Mouse (Mus musculus) ES-Bruce4 (cell line): ENCODE results near the gene 2810006K23Rik. TPM values are rescaled to one million over a fixed set of nuclear protein-coding genes. Genes with fewer than 3 reads are reported as not detected.
A peak's percentile ranks its signal among the peaks of the same experiment; 100 is the strongest.

Source experiments
- H3K27ac ChIP-seq: 2 replicates; pipeline ENCODE4 v1.5.1; 2012; ENCODE audit warnings: low read length, inconsistent platforms; ENCODE audit not compliant: insufficient read depth
- H3K27me3 ChIP-seq: 2 replicates; pipeline ENCODE4 v1.6.1; 2012; ENCODE audit warnings: mild to moderate bottlenecking, low read length, inconsistent platforms; ENCODE audit not compliant: control insufficient read depth, poor library complexity, insufficient read depth, severe bottlenecking
- H3K36me3 ChIP-seq: 2 replicates; pipeline ENCODE4 v1.6.1; 2012; ENCODE audit warnings: inconsistent platforms, mild to moderate bottlenecking, low read length, moderate library complexity; ENCODE audit not compliant: control insufficient read depth, poor library complexity, insufficient read depth, severe bottlenecking
- H3K4me1 ChIP-seq: one replicate; pipeline ENCODE4 v1.8.1; 2011; ENCODE audit warnings: low read length; ENCODE audit not compliant: control insufficient read depth, insufficient read depth
- H3K4me3 ChIP-seq: 2 replicates; pipeline ENCODE4 v1.5.1; 2011; ENCODE audit warnings: low read depth, mild to moderate bottlenecking, low read length
- H3K9ac ChIP-seq: 2 replicates; pipeline ENCODE4 v1.6.1; 2012; ENCODE audit warnings: low read depth, mild to moderate bottlenecking, inconsistent platforms; ENCODE audit not compliant: poor library complexity, severe bottlenecking
- H3K9me3 ChIP-seq: replicated peaks from 2 replicates; pipeline ENCODE4 v1.6.1; 2012; ENCODE audit warnings: mild to moderate bottlenecking, low read length, inconsistent platforms; ENCODE audit not compliant: control insufficient read depth, poor library complexity, insufficient read depth, severe bottlenecking
- CTCF ChIP-seq: IDR thresholded peaks from one replicate; pipeline ENCODE4 v1.8.1; 2011; ENCODE audit warnings: low read depth, low read length
- EP300 ChIP-seq: IDR thresholded peaks from 2 replicates; pipeline ENCODE4 v1.6.1; 2011; ENCODE audit warnings: low read depth, low read length; ENCODE audit not compliant: insufficient read depth
- POLR2A ChIP-seq: IDR thresholded peaks from one replicate; pipeline ENCODE4 v1.8.1; 2011; ENCODE audit warnings: low read length; ENCODE audit not compliant: insufficient read depth
- polyA plus RNA-seq: library from polyadenylated mRNA; stranded (reverse); fragments of >200 nt; gene quantifications from 2 replicates; pipeline ENCODE4 v1.2.4, GENCODE M21; 2011; ENCODE audit warnings: low read depth; ENCODE audit not compliant: missing spikeins, insufficient read depth, insufficient read length

Gene 2810006K23Rik
- polyA plus RNA-seq, 1 experiment: 15.4 TPM

- no peak for TF ChIP-seq POLR2A
- TF ChIP-seq CTCF: no peak
- no peak for TF ChIP-seq EP300
- Histone ChIP-seq H3K9me3 (no peaks in the 10 kb centered on the region), H3K27ac (no peak overlapping the region), H3K27me3 (no peaks in the 10 kb centered on the region), H3K9ac (no peak overlapping the region), H3K36me3 (peaks cover 4% of the 10 kb centered on the region; the same call in 1 of the 2 replicates), H3K4me1 (no peaks in the 10 kb centered on the region), H3K4me3 (no peak overlapping the region)
Measured at GRCm38 (mm10) chr5:124315941-124316340, 11.9 kb upstream of the 2810006K23Rik start.

GRCm38 (mm10) chr5:124317648-124318047 is 10.2 kb upstream of the 2810006K23Rik start:
- no peaks in the 10 kb centered on the region for H3K27me3 ChIP-seq
- H3K27ac ChIP-seq: no peak overlapping the region
- no peak overlapping the region for H3K4me3 ChIP-seq
- H3K36me3 ChIP-seq: peaks cover 4% of the 10 kb centered on the region; the same call in 1 of the 2 replicates
- no peaks in the 10 kb centered on the region for H3K9me3 ChIP-seq
- no peak for TF ChIP-seq CTCF
- no peak for TF ChIP-seq EP300
- no peak for TF ChIP-seq POLR2A
- no peaks in the 10 kb centered on the region for H3K4me1 ChIP-seq
- no peak overlapping the region for H3K9ac ChIP-seq

- Histone ChIP-seq H3K4me3 (peak overlapping the region; percentile 46), H3K9me3 (no peaks in the 10 kb centered on the region), H3K9ac (peak overlapping the region; percentile 64), H3K36me3 (no peaks in the 10 kb centered on the region; the same call in 1 of the 2 replicates), H3K27ac (no peak overlapping the region), H3K27me3 (no peaks in the 10 kb centered on the region), H3K4me1 (no peaks in the 10 kb centered on the region)
- TF ChIP-seq EP300: no peak
- TF ChIP-seq CTCF: no peak
- no peak for TF ChIP-seq POLR2A
Measured at GRCm38 (mm10) chr5:124326829-124327228, 1.1 kb upstream of the 2810006K23Rik start.

- Histone ChIP-seq H3K36me3 (no peaks in the 10 kb centered on the region), H3K9ac (no peak overlapping the region), H3K27ac (no peak overlapping the region), H3K4me3 (no peak overlapping the region), H3K9me3 (no peaks in the 10 kb centered on the region), H3K4me1 (no peaks in the 10 kb centered on the region), H3K27me3 (no peaks in the 10 kb centered on the region)
- no peak for TF ChIP-seq EP300
Measured at GRCm38 (mm10) chr5:124330086-124330485, 2.2 kb downstream of the 2810006K23Rik start.

- no peak for TF ChIP-seq POLR2A
- TF ChIP-seq CTCF: no peak
- TF ChIP-seq EP300: no peak
- Histone ChIP-seq H3K36me3 (no peaks in the 10 kb centered on the region), H3K27ac (no peak overlapping the region), H3K9me3 (no peaks in the 10 kb centered on the region), H3K9ac (no peak overlapping the region), H3K27me3 (no peaks in the 10 kb centered on the region), H3K4me3 (no peak overlapping the region), H3K4me1 (no peaks in the 10 kb centered on the region)
Measured at GRCm38 (mm10) chr5:124334392-124334791, 6.5 kb downstream of the 2810006K23Rik start.

- TF ChIP-seq CTCF (no peak), POLR2A (no peak), EP300 (no peak)
- no peak overlapping the region for H3K9ac ChIP-seq
Measured at GRCm38 (mm10) chr5:124337103-124337502, 9.2 kb downstream of the 2810006K23Rik start.

More at GRCm38 (mm10) chr5:124337103-124337502, 9.2 kb downstream of the 2810006K23Rik start:
- Histone ChIP-seq H3K4me1 (no peaks in the 10 kb centered on the region), H3K36me3 (no peaks in the 10 kb centered on the region), H3K9me3 (no peaks in the 10 kb centered on the region), H3K27ac (no peak overlapping the region), H3K27me3 (no peaks in the 10 kb centered on the region), H3K4me3 (no peak overlapping the region)
